Mouse (Mus musculus): ENCODE results near the gene Golga4. TPM values are rescaled to one million over a fixed set of nuclear protein-coding genes. Genes with fewer than 3 reads are reported as not detected.

The Golga4 gene
- polyA plus RNA-seq (2014; fragmentation: Illumina TruSeq; extraction: RNeasy Lipid Tissue Mini Kit (QIAGEN cat#74804); ENCODE audit: low read depth, low replicate concordance) = 73.9 TPM

GRCm38 (mm10) chr9:118506020-118506403, at the start of gene Golga4:
Gene Golga4, plus strand, starts transcription at chr9:118506267.

GRCm38 (mm10) chr9:118477961-118478360, 28.1 kb upstream of the Golga4 start, which contains the start of gene Eomes:
Gene Eomes, plus strand, starts transcription at chr9:118478212.

GRCm38 (mm10) chr9:118606148-118606816, 100.2 kb downstream of the Golga4 start, which contains the start of gene Itga9:
Gene Itga9, plus strand, starts transcription at chr9:118606690.

Other genes starting within 250 kb of the Golga4 start
- gene Eomes, start 28.1 kb upstream of the Golga4 start, polyA plus RNA-seq (2014; fragmentation: Illumina TruSeq; extraction: RNeasy Lipid Tissue Mini Kit (QIAGEN cat#74804); ENCODE audit: low read depth, low replicate concordance) = 0.19 TPM
- 8.9 TPM for gene Itga9, start 100.4 kb downstream of the Golga4 start, polyA plus RNA-seq (2014; fragmentation: Illumina TruSeq; extraction: RNeasy Lipid Tissue Mini Kit (QIAGEN cat#74804); ENCODE audit: low read depth, low replicate concordance)